Mouse (Mus musculus) brain, embryonic 14.5 days (tissue): ENCODE measurements around the gene Prn.

Source experiments
- CTCF ChIP-seq: fragments of 200-500 bp; IDR thresholded peaks from 2 replicates; pipeline ENCODE4 v1.5.1; 2012; ENCODE audit warnings: inconsistent platforms, mild to moderate bottlenecking, moderate library complexity, borderline replicate concordance; ENCODE audit not compliant: insufficient read depth, insufficient read length; ENCODE audit errors: extremely low read depth
- POLR2A ChIP-seq: fragments of 200-500 bp; IDR thresholded peaks from 2 replicates; pipeline ENCODE4 v1.6.1; 2012; ENCODE audit warnings: mild to moderate bottlenecking, inconsistent platforms, borderline replicate concordance; ENCODE audit not compliant: poor library complexity, insufficient read depth, insufficient read length, severe bottlenecking; ENCODE audit errors: extremely low read depth

- no peak for TF ChIP-seq CTCF
- TF ChIP-seq POLR2A = no peak
These were observed 23.3 kb downstream of the Prn start for GRCm38 (mm10) chr2:131933013-131933412.
